Mouse (Mus musculus) stomach, postnatal 0 days (tissue): Measurements from ENCODE around the gene Bace2.

Source experiments
- CTCF ChIP-seq: IDR thresholded peaks from 2 replicates; pipeline ENCODE4 v1.5.1; 2016; ENCODE audit warnings: antibody characterized with exemption, low read depth, mild to moderate bottlenecking, moderate library complexity
- EP300 ChIP-seq: optimal IDR thresholded peaks from 2 replicates; pipeline ENCODE3; 2016; ENCODE audit warnings: antibody characterized with exemption

GRCm38 (mm10) chr16:97474671-97475070 is 118.1 kb downstream of the Bace2 start:
- TF ChIP-seq CTCF: no peak
- no peak for TF ChIP-seq EP300
